Mouse (Mus musculus) heart, adult 2 months (tissue): ENCODE data around the gene Cdc73. TPM values are rescaled to one million over a fixed set of nuclear protein-coding genes. Genes with fewer than 3 reads are reported as not detected.

Experiments
- DNase-seq, 2 experiments: peaks; one replicate each; pipeline ENCODE4 v3.0.0; 2021
- H3K27ac ChIP-seq: fragments of 200-600 bp; 2 replicates; pipeline ENCODE4 v1.8.1; 2022
- H3K27me3 ChIP-seq: fragments of 200-500 bp; 2 replicates; pipeline ENCODE4 v1.6.1; 2012; ENCODE audit warnings: mild to moderate bottlenecking, low read length, inconsistent platforms, mixed read lengths; ENCODE audit not compliant: control insufficient read depth, insufficient read depth
- H3K36me3 ChIP-seq: fragments of 200-500 bp; 2 replicates; pipeline ENCODE4 v1.6.1; 2012; ENCODE audit warnings: low read length, inconsistent platforms; ENCODE audit not compliant: control insufficient read depth, insufficient read depth
- H3K4me1 ChIP-seq: fragments of 200-500 bp; 2 replicates; pipeline ENCODE4 v1.6.1; 2011; ENCODE audit warnings: low read length; ENCODE audit not compliant: control insufficient read depth, insufficient read depth
- H3K4me3 ChIP-seq: fragments of 200-600 bp; 2 replicates; pipeline ENCODE4 v1.8.1; 2022
- H3K79me2 ChIP-seq: fragments of 200-500 bp; replicated peaks from 2 replicates; pipeline ENCODE4 v1.6.1; 2012; ENCODE audit warnings: mild to moderate bottlenecking, inconsistent platforms, low read length, moderate library complexity, mixed read lengths; ENCODE audit not compliant: control insufficient read depth, insufficient read depth
- H3K9ac ChIP-seq: fragments of 200-500 bp; 2 replicates; pipeline ENCODE4 v1.6.1; 2012; ENCODE audit warnings: low read depth, mild to moderate bottlenecking, control low read depth, inconsistent platforms, low read length, mixed read lengths
- CTCF ChIP-seq: fragments of 200-600 bp; IDR thresholded peaks from 2 replicates; pipeline ENCODE4 v1.8.1; 2022; ENCODE audit warnings: antibody characterized with exemption, mild to moderate bottlenecking, moderate library complexity
- EP300 ChIP-seq: fragments of 200-500 bp; IDR thresholded peaks from 2 replicates; pipeline ENCODE4 v1.6.1; 2011; ENCODE audit warnings: low read depth, low read length, control low read depth; ENCODE audit not compliant: insufficient read depth
- POLR2A ChIP-seq: fragments of 200-500 bp; IDR thresholded peaks from 2 replicates; pipeline ENCODE4 v1.6.1; 2011; ENCODE audit warnings: mild to moderate bottlenecking, low read depth, low read length, control low read depth; ENCODE audit not compliant: insufficient read depth
- WGBS: fragments of 180-500 bp; shearing (Covaris S2); methylation state at CpG from one replicate; pipeline ENCODE4 v1.1.7; 2018; 5-methylcytosine and 5-hydroxymethylcytosine counted together
- intact Hi-C: fragments of 180-260 bp; cut with DNase I; formaldehyde crosslinking; loops from one replicate; pipeline ENCODE4 v1.15.1; 2025
- polyA plus RNA-seq: library from polyadenylated mRNA; depleted of rRNA; stranded (reverse); fragments of >200 nt; gene quantifications from 2 replicates; pipeline ENCODE4 v1.2.3, GENCODE M21; 2012
- total RNA-seq, 2 experiments: library from RNA; stranded (reverse); gene quantifications; 2 replicates each; pipeline ENCODE4 v1.2.3; 2021

Gene Cdc73
- total and polyA plus RNA-seq, 3 experiments: 2.8 to 57.9 (median 49.2) TPM

- Histone ChIP-seq H3K4me3 (no peak overlapping the region), H3K79me2 (no peaks in the 10 kb centered on the region), H3K4me1 (no peaks in the 10 kb centered on the region), H3K36me3 (no peaks in the 10 kb centered on the region), H3K27me3 (no peaks in the 10 kb centered on the region), H3K27ac (no peak overlapping the region), H3K9ac (no peak overlapping the region)
- intact Hi-C loops: no loop called here
- WGBS: 34% methylated on average over 5 of the region's 5 CpGs
- DNase-seq: no peak
- TF ChIP-seq POLR2A (no peak), CTCF (no peak), EP300 (no peak)
These were observed 7.9 kb upstream of the Cdc73 start for GRCm38 (mm10) chr1:143710627-143710976.

- Histone ChIP-seq H3K36me3 (no peaks in the 10 kb centered on the region), H3K27ac (no peak overlapping the region), H3K4me1 (no peaks in the 10 kb centered on the region), H3K4me3 (no peak overlapping the region), H3K79me2 (no peaks in the 10 kb centered on the region), H3K9ac (no peak overlapping the region), H3K27me3 (no peaks in the 10 kb centered on the region)
- 72% methylated on average over 7 of the region's 7 CpGs for WGBS
- intact Hi-C loops: no loop called here
- no peak for DNase-seq
- TF ChIP-seq EP300 (no peak), CTCF (no peak), POLR2A (no peak)
These were observed 7.4 kb upstream of the Cdc73 start for GRCm38 (mm10) chr1:143709966-143710626.

GRCm38 (mm10) chr1:143708361-143708760 is 5.7 kb upstream of the Cdc73 start:
- Histone ChIP-seq H3K4me1 (no peaks in the 10 kb centered on the region), H3K4me3 (no peak overlapping the region), H3K79me2 (no peaks in the 10 kb centered on the region), H3K27me3 (no peaks in the 10 kb centered on the region), H3K9ac (no peak overlapping the region), H3K27ac (no peak overlapping the region), H3K36me3 (no peaks in the 10 kb centered on the region)
- TF ChIP-seq POLR2A (no peak), EP300 (no peak), CTCF (no peak)
- no peak for DNase-seq
- intact Hi-C loops: no loop called here
- WGBS: 69% methylated on average over 6 of the region's 6 CpGs

- no peak overlapping the region for H3K9ac ChIP-seq
- DNase-seq: no peak
- H3K4me3 ChIP-seq: no peak overlapping the region
- TF ChIP-seq CTCF (no peak), EP300 (no peak), POLR2A (no peak)
- H3K79me2 ChIP-seq: no peaks in the 10 kb centered on the region
- WGBS: 48% methylated on average over 4 of the region's 4 CpGs
- no peak overlapping the region for H3K27ac ChIP-seq
- no peaks in the 10 kb centered on the region for H3K4me1 ChIP-seq
- no peaks in the 10 kb centered on the region for H3K36me3 ChIP-seq
- intact Hi-C loops: no loop called here
- H3K27me3 ChIP-seq: no peaks in the 10 kb centered on the region
These were observed 4.3 kb upstream of the Cdc73 start for GRCm38 (mm10) chr1:143707006-143707405.

GRCm38 (mm10) chr1:143702141-143702740 is 452 bp downstream of the Cdc73 start:
- intact Hi-C loops: loop anchor here (1.0 to 5.0 kb wide), 3 partner anchors 37 to 305 kb away; partner anchors contain the start of genes Trove2 and Uchl5
- TF ChIP-seq POLR2A: no peak
- TF ChIP-seq CTCF: no peak
- TF ChIP-seq EP300: no peak
- H3K79me2 ChIP-seq: no peaks in the 10 kb centered on the region; the same call in 1 of the 2 replicates
- H3K4me1 ChIP-seq: no peaks in the 10 kb centered on the region; the same call in 1 of the 2 replicates
- peak overlapping the region; percentile 97 for H3K9ac ChIP-seq
- WGBS: under 1% methylated on average over 45 of the region's 48 CpGs
- peaks cover 11% of the 10 kb centered on the region for H3K36me3 ChIP-seq
- no peaks in the 10 kb centered on the region for H3K27me3 ChIP-seq
- peak overlapping the region; percentile 91 for H3K4me3 ChIP-seq
- DNase-seq: no peak
- peak overlapping the region; percentile 90 for H3K27ac ChIP-seq

- H3K9ac ChIP-seq: peak overlapping the region; percentile 97
- no peaks in the 10 kb centered on the region; the same call in 1 of the 2 replicates for H3K79me2 ChIP-seq
- no peak for TF ChIP-seq CTCF
- no peak for TF ChIP-seq POLR2A
- no peak for TF ChIP-seq EP300
- intact Hi-C loops: loop anchor here (1.0 to 5.0 kb wide), 3 partner anchors 38 to 306 kb away; partner anchors contain the start of genes Trove2 and Uchl5
- peak overlapping the region; percentile 91 for H3K4me3 ChIP-seq
- H3K27me3 ChIP-seq: no peaks in the 10 kb centered on the region
- no peak for DNase-seq
- peaks cover 14% of the 10 kb centered on the region for H3K36me3 ChIP-seq
- no peaks in the 10 kb centered on the region; the same call in 1 of the 2 replicates for H3K4me1 ChIP-seq
- peak overlapping the region; percentile 90 for H3K27ac ChIP-seq
- 0% methylated on average over 13 of the region's 13 CpGs for WGBS
These were observed 957 bp downstream of the Cdc73 start for GRCm38 (mm10) chr1:143701736-143702135.
